Mouse (Mus musculus) olfactory bulb, adult 2 months (tissue): ENCODE results near the gene Psmg1. TPM values are rescaled to one million over a fixed set of nuclear protein-coding genes. Genes with fewer than 3 reads are reported as not detected.
"Not testable (repeated sequence)": the region's sequence is repeated elsewhere in the genome, so short reads cannot be mapped to it uniquely, and the experiment has no call there.

ENCODE experiments used
- H3K27ac ChIP-seq: fragments of 200-500 bp; 2 replicates; pipeline ENCODE4 v1.5.1; 2012; ENCODE audit warnings: low read depth, low read length; ENCODE audit not compliant: insufficient read depth
- H3K4me1 ChIP-seq: fragments of 200-500 bp; 2 replicates; pipeline ENCODE4 v1.6.1; 2012; ENCODE audit warnings: low read length; ENCODE audit not compliant: control insufficient read depth, insufficient read depth
- H3K4me3 ChIP-seq: fragments of 200-500 bp; 2 replicates; pipeline ENCODE4 v1.5.1; 2012; ENCODE audit warnings: mild to moderate bottlenecking, low read depth, low read length, moderate library complexity; ENCODE audit not compliant: insufficient read depth
- CTCF ChIP-seq: fragments of 200-500 bp; IDR thresholded peaks from 2 replicates; pipeline ENCODE4 v1.5.1; 2012; ENCODE audit warnings: low read depth, mild to moderate bottlenecking, low read length, moderate library complexity; ENCODE audit not compliant: insufficient read depth
- POLR2A ChIP-seq: fragments of 200-500 bp; IDR thresholded peaks from 2 replicates; pipeline ENCODE4 v1.6.1; 2012; ENCODE audit warnings: mild to moderate bottlenecking, low read depth, low read length, moderate library complexity; ENCODE audit not compliant: insufficient read depth
- WGBS: fragments of 180-500 bp; shearing (Covaris S2); methylation state at CpG from one replicate; pipeline ENCODE4 v1.1.7; 2018; 5-methylcytosine and 5-hydroxymethylcytosine counted together
- polyA plus RNA-seq: library from polyadenylated mRNA; stranded (reverse); fragments of >200 nt; gene quantifications from 2 replicates; pipeline ENCODE4 v1.2.4, GENCODE M21; 2012; ENCODE audit warnings: low replicate concordance; ENCODE audit not compliant: missing spikeins, insufficient read depth, insufficient read length

Psmg1 gene
- polyA plus RNA-seq, result not detected in 2 replicates

- peak; percentile 97 for TF ChIP-seq POLR2A
- TF ChIP-seq CTCF, result no peak
- Histone ChIP-seq H3K4me1 (no peaks in the 10 kb centered on the region), H3K27ac (peak within 1 kb of the TSS; percentile 76), H3K4me3 (peak within 1 kb of the TSS; percentile 94)
- under 1% methylated on average over 62 of the region's 62 CpGs for WGBS
Observed at GRCm38 (mm10) chr16:95990462-95991121, at the start of gene Psmg1. Gene Psmg1 (minus strand): TSS chr16:95990960.

- Histone ChIP-seq H3K27ac (no peak overlapping the region), H3K4me3 (no peak overlapping the region), H3K4me1 (peaks cover 8% of the 10 kb centered on the region)
- TF ChIP-seq POLR2A (no peak), CTCF (no peak)
- WGBS, result 23% methylated on average over 6 of the region's 6 CpGs
Observed at GRCm38 (mm10) chr16:96039538-96039937, 48.8 kb upstream of the Psmg1 start.

GRCm38 (mm10) chr16:96034473-96034872, 43.7 kb upstream of the Psmg1 start:
- 56% methylated on average over 6 of the region's 6 CpGs for WGBS
- H3K4me3 ChIP-seq, result no peak overlapping the region
- H3K4me1 ChIP-seq, result peaks cover 3% of the 10 kb centered on the region
- no peak for TF ChIP-seq POLR2A
- no peak for TF ChIP-seq CTCF
- H3K27ac ChIP-seq, result peak overlapping the region; percentile 24; the same call in 1 of the 2 replicates

- Histone ChIP-seq H3K4me3 (no peak overlapping the region), H3K4me1 (no peaks in the 10 kb centered on the region), H3K27ac (no peak overlapping the region)
- TF ChIP-seq CTCF, result no peak
- TF ChIP-seq POLR2A, result no peak
- 92% methylated on average over 13 of the region's 13 CpGs for WGBS
Observed at GRCm38 (mm10) chr16:96032368-96033043, 41.7 kb upstream of the Psmg1 start.

GRCm38 (mm10) chr16:96030476-96031102, 39.8 kb upstream of the Psmg1 start:
- 96% methylated on average over 2 of the region's 2 CpGs for WGBS
- Histone ChIP-seq H3K4me1 (no peaks in the 10 kb centered on the region), H3K27ac (no peak overlapping the region), H3K4me3 (no peak overlapping the region)
- TF ChIP-seq POLR2A (no peak), CTCF (no peak)

- no peak for TF ChIP-seq CTCF
- TF ChIP-seq POLR2A, result no peak
- no peak overlapping the region for H3K27ac ChIP-seq
- WGBS, result 93% methylated on average over 5 of the region's 5 CpGs
- H3K4me3 ChIP-seq, result no peak overlapping the region
- no peaks in the 10 kb centered on the region for H3K4me1 ChIP-seq
Observed at GRCm38 (mm10) chr16:96026256-96026655, 35.5 kb upstream of the Psmg1 start.

- Histone ChIP-seq H3K27ac (no peak overlapping the region), H3K4me1 (no peaks in the 10 kb centered on the region), H3K4me3 (no peak overlapping the region)
- WGBS, result 67% methylated on average over 3 of the region's 3 CpGs
- no peak for TF ChIP-seq CTCF
- no peak for TF ChIP-seq POLR2A
Observed at GRCm38 (mm10) chr16:96025244-96025643, 34.5 kb upstream of the Psmg1 start.

GRCm38 (mm10) chr16:96021045-96021444, 30.3 kb upstream of the Psmg1 start:
- WGBS, result 94% methylated on average over 10 of the region's 10 CpGs
- Histone ChIP-seq H3K4me3 (no peak overlapping the region), H3K4me1 (no peaks in the 10 kb centered on the region), H3K27ac (no peak overlapping the region)
- no peak for TF ChIP-seq POLR2A
- TF ChIP-seq CTCF, result no peak

GRCm38 (mm10) chr16:96009124-96009523, 18.4 kb upstream of the Psmg1 start:
- not testable (repeated sequence) for H3K27ac ChIP-seq, H3K4me1 ChIP-seq, H3K4me3 ChIP-seq
- no CpG with 5 or more reads among the region's 10 CpGs for WGBS

- H3K4me3 ChIP-seq, H3K27ac ChIP-seq: not testable (repeated sequence)
- no CpG with 5 or more reads among the region's 10 CpGs for WGBS
Observed at GRCm38 (mm10) chr16:96004278-96004677, 13.5 kb upstream of the Psmg1 start.

More at GRCm38 (mm10) chr16:96004278-96004677, 13.5 kb upstream of the Psmg1 start:
- H3K4me1 ChIP-seq, result not testable (repeated sequence)
